Mouse (Mus musculus) left cerebral cortex, postnatal 36 days (tissue): ENCODE results near the gene Cbx5. TPM values are rescaled to one million over a fixed set of nuclear protein-coding genes. Genes with fewer than 3 reads are reported as not detected.

Source experiments
- DNase-seq, 2 experiments: peaks; one replicate each; pipeline ENCODE4 v3.0.0; 2021 to 2022; ENCODE audit warnings: low spot score in 2 of 2, mixed read lengths in 1 of 2
- intact Hi-C: fragments of 180-260 bp; cut with DNase I; formaldehyde crosslinking; loops from one replicate; pipeline ENCODE4 v1.15.1; 2025
- total RNA-seq, 2 experiments: library from RNA; stranded (reverse); gene quantifications; 2 replicates each; pipeline ENCODE4 v1.2.3; 2021

Cbx5 gene
- total RNA-seq, 2 experiments from 2014 or later, result 158 to 174 TPM

- intact Hi-C loops, result loop anchor here (2.0 kb wide), 1 partner anchor 131 kb away; no protein-coding TSS in a partner anchor
- peak; percentile 64 to 67 for DNase-seq
Measured at GRCm38 (mm10) chr15:103182166-103182790, 57.3 kb downstream of the Cbx5 start.

DNA sequence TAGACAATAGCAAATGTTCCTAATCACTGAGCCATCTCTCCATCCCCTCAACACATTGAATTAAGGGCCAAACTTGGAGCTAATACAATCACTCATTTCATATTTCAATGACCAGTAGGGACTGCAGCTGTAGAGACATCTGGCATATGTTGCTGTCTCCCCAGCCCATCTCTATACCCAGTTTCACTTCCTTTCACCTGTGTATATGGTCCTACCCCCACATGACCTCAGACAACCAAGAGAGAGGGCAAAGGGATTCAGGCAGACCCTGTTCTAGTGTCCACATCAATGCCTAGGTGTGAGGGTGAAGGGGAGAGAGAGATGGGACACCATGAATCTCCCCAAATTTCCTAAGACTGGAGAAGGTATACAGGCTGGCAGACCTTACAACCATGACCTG lies 59.2 kb downstream of the Cbx5 start:
- intact Hi-C loops, result no loop called here
- DNase-seq, result no peak

GRCm38 (mm10) chr15:103178767-103179166 lies 60.8 kb downstream of the Cbx5 start:
- intact Hi-C loops, result loop anchor here (5.0 to 10.0 kb wide), 2 partner anchors 416 to 484 kb away; no protein-coding TSS in a partner anchor
- DNase-seq, result no peak

GRCm38 (mm10) chr15:103178137-103178536 lies 61.5 kb downstream of the Cbx5 start:
- DNase-seq, result no peak
- intact Hi-C loops, result loop anchor here (5.0 to 10.0 kb wide), 2 partner anchors 416 to 483 kb away; no protein-coding TSS in a partner anchor

DNA sequence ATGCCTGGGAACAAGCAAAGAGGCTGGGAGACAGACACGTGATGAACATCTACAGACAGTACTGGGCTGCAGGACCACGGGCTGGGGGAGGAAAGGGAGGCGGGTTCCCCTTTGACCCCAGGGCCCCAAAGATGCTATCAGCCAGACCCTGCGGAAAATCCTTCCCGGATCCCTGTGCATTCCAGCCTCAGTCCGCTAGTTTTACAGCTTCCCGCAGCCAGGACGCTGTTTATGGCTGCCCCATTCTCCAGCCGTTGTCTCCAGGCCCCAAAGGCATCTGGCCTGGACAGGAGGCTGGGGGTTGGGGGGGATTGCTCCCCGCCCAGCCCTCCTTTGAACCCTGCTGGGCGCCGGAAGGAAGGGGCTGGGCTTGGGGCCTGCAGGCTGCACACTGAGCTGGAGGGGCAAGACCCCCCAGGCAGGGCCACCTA lies 62.0 kb downstream of the Cbx5 start:
- DNase-seq, result no peak
- intact Hi-C loops, result loop anchor here (1.0 to 10.0 kb wide), 3 partner anchors 190 to 483 kb away; no protein-coding TSS in a partner anchor

DNA sequence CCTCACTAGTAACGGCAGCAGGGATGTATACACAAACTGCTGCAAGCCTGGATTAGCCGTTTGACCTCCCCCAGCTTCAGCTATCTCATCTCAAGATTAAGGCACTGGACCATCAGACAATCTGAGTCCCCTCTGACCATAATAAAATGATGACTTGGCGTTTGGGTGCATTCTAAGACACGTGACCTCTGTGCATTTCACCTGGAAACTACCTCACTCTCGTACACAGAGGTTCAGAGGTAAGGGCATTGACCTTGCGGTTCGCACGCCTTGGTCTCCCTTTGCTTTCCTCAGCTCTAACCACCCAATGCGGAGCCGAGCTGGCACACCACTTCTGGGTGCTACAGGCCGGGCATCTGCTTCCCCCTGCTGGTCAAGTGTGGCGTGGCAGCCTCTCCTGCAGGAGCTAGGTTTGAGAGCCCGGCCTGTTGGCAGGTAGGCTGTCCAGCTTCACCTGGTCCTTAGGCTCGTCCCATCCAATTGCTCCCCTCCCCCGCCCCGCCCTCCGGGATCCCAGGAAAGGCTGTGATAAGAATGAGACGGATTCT lies 62.7 kb downstream of the Cbx5 start:
- DNase-seq, result peak; percentile 86 to 88
- intact Hi-C loops, result loop anchor here (1.0 to 10.0 kb wide), 3 partner anchors 190 to 482 kb away; no protein-coding TSS in a partner anchor

- DNase-seq, result no peak
- intact Hi-C loops, result loop anchor here (10.0 kb wide), 1 partner anchor 478 kb away; no protein-coding TSS in a partner anchor
Measured at GRCm38 (mm10) chr15:103173251-103173650, 66.4 kb downstream of the Cbx5 start.

GRCm38 (mm10) chr15:103172537-103172936 lies 67.1 kb downstream of the Cbx5 start:
- intact Hi-C loops, result loop anchor here (10.0 kb wide), 1 partner anchor 478 kb away; no protein-coding TSS in a partner anchor

GRCm38 (mm10) chr15:103171276-103171675 lies 68.3 kb downstream of the Cbx5 start:
- no peak for DNase-seq
- intact Hi-C loops, result loop anchor here (10.0 kb wide), 1 partner anchor 476 kb away; no protein-coding TSS in a partner anchor

More at GRCm38 (mm10) chr15:103172537-103172936, 67.1 kb downstream of the Cbx5 start:
- DNase-seq, result no peak

- intact Hi-C loops, result loop anchor here (10.0 kb wide), 1 partner anchor 475 kb away; no protein-coding TSS in a partner anchor
- DNase-seq, result no peak
Measured at GRCm38 (mm10) chr15:103170316-103170679, 69.3 kb downstream of the Cbx5 start.

DNA sequence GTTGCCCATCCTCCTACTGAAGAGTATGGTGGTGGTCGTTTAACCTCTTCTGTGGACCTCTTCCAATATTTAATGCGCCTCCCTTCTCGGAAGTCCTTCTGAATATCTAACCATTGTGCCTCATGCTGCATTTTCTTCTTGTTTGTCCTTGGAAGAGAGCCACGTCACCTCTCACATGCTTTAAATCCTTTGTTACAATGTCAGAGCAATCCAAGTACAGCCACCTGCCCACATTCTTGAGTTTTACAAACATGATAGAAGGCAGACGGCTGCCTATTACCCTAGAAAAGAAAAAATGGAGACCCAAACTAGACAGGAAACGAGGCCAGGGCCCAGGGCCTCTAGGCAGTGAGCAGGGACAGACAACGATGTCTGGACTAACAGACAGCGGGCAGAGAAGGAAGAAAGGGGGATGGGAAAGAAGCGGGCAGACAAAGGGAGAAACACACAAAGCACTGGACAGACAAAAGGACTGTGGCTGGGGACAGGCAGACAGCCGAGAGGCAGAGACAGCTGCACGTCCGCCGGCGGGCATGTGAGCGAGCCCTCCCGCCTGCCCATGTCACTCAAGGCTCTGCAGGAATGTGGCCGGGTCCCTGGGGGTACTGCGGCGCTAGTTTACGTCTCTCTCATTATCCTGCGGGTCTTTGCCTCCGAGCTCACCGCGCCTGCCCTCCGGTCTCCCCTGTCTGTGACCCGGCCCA lies 69.9 kb downstream of the Cbx5 start:
- intact Hi-C loops, result loop anchor here (10.0 kb wide), 1 partner anchor 475 kb away; no protein-coding TSS in a partner anchor
- DNase-seq, result no peak

GRCm38 (mm10) chr15:103168801-103169611 lies 70.6 kb downstream of the Cbx5 start:
- intact Hi-C loops, result no loop called here
- no peak for DNase-seq

- no peak for DNase-seq
- intact Hi-C loops, result no loop called here
Measured at GRCm38 (mm10) chr15:103167786-103168185, 71.8 kb downstream of the Cbx5 start.

DNA sequence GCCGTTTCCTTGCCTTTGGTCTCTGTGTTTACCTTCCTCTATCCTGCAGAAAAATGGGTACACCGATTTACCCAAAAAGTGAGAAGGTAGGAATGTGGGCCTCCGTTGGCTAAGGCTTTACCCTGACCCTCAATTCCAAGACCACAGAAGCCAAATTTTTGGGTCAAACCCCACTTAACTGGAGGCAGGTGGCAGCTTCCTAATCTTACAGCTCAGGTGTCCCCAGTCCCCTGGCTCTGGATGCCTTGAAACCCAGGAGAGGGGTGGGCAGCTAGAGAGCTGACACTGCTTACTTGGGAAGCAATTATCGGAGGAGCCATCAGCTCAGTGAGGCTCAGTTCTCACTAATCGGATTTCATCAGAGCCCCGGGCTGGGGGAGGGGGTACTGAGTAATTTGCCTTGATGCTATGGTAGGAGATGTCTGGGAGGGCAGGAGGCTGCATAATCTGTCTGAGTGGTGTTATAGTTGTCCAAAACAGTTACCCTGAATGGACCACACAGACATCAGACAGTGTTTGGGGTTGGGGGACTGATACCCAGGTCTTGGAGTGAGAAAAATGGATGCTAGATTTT lies 72.5 kb downstream of the Cbx5 start, which contains the start of gene Smug1:
Smug1 (minus strand) TSS at position 51 of the 574 bp plus-strand sequence.
- DNase-seq, result no peak
- intact Hi-C loops, result no loop called here

GRCm38 (mm10) chr15:103165924-103166323 lies 73.7 kb downstream of the Cbx5 start:
- intact Hi-C loops, result loop anchor here (1.0 kb wide), 1 partner anchor 153 kb away; no protein-coding TSS in a partner anchor
- DNase-seq, result no peak

DNA sequence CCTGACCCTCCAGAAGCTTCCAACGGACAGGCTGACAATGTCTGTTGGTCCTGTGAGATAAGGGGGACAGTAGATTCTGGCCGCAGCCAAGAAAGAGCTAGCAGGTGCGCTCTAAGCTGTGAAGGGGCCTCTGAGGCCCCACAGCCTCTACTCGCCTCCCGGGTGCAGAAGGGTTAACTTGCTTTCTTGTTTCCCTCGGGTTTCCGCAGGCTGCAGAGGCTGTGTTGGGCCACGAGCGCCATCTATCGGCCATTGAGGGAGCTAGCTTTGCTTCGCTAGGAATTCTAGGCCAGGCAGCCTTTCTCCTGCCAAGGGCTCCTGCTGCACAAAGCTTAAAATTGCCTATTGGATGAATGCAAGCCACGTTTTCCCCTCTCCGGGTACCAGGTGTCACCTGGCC lies 74.2 kb downstream of the Cbx5 start:
- intact Hi-C loops, result loop anchor here (1.0 kb wide), 1 partner anchor 152 kb away; no protein-coding TSS in a partner anchor
- peak; percentile 86 to 89 for DNase-seq

GRCm38 (mm10) chr15:103163182-103163919 lies 76.3 kb downstream of the Cbx5 start:
- peak; percentile 92 to 93 for DNase-seq

GRCm38 (mm10) chr15:103157585-103157984 lies 82.0 kb downstream of the Cbx5 start:
- intact Hi-C loops, result no loop called here
- DNase-seq, result peak; percentile 38 to 51

More at GRCm38 (mm10) chr15:103163182-103163919, 76.3 kb downstream of the Cbx5 start:
- intact Hi-C loops, result no loop called here
